Mouse (Mus musculus): ENCODE results near the gene Dclk3.

DNA sequence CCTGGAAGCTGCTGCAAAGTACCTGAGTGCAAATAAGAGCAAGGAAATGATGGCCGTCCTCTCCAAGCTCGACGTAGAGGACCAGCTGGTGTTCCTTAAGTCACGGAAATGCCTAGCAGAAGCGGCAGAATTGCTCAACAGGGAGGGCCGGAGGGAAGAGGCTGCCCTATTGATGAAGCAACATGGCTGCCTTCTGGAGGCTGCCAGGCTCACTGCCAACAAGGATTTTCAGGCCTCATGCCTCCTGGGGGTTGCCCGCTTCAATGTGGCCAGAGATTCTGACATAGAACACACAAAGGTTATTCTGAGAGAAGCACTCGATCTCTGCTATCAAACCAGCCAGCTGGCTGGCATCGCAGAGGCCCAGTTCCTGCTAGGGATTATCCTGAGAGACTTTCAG is 48.9 kb upstream of the Dclk3 start:
- TF ChIP-seq USF1 (IDR thresholded peaks at IDR 0.05; ENCODE audit: low read depth) = no peak
- no peak for TF ChIP-seq E2F4 (IDR thresholded peaks at IDR 0.05; ENCODE audit: insufficient read depth)
